Mouse (Mus musculus): ENCODE measurements around the gene Gtf2a2. TPM values are rescaled to one million over a fixed set of nuclear protein-coding genes. Genes with fewer than 3 reads are reported as not detected.

Gtf2a2 gene
- total and polyA plus RNA-seq, 3 experiments, result 23.3 to 54.7 (median 53.7) TPM

DNA sequence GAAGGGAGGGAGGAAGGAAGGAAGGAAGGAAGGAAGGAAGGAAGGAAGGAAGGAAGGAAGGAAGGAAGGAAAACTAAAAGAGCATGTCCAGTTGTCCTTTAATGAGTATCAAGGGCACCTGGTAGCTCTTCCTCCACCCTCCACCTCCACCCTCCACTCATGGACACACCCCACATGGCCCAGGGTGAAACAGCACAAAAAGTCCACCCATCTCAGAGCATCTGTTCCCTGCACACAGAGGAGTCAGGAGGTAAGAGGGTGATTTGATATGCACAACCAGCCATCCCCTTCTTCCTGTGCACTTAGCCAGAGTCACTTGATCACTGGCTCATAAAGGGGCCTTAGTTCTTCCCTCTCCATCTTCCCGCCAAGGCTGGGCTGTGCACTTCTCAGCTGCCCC is 30.6 kb downstream of the Gtf2a2 start:
- 95% methylated on average over 1 of the region's 1 CpGs for WGBS
- Histone ChIP-seq H3K4me1 (ENCODE audit: control insufficient read depth, insufficient read depth, low read length) (no peaks in the 10 kb centered on the region), H3K27me3 (ENCODE audit: control insufficient read depth, insufficient read depth, low read length) (no peaks in the 10 kb centered on the region), H3K4me3 (no peak overlapping the region), H3K79me2 (replicated peaks; ENCODE audit: control insufficient read depth, insufficient read depth, low read length) (no peaks in the 10 kb centered on the region), H3K36me3 (ENCODE audit: control insufficient read depth, insufficient read depth, low read length) (no peaks in the 10 kb centered on the region), H3K9ac (ENCODE audit: low read depth, low read length) (no peak overlapping the region), H3K27ac (no peak overlapping the region)
- no peak for DNase-seq
- TF ChIP-seq EP300 (IDR thresholded peaks at IDR 0.05; ENCODE audit: insufficient read depth, low read depth, low read length) (no peak), POLR2A (IDR thresholded peaks at IDR 0.05; ENCODE audit: insufficient read depth, low read depth, low read length) (no peak), CTCF (IDR thresholded peaks at IDR 0.05) (no peak)
- intact Hi-C loops (cut with DNase I), result no loop called here

DNA sequence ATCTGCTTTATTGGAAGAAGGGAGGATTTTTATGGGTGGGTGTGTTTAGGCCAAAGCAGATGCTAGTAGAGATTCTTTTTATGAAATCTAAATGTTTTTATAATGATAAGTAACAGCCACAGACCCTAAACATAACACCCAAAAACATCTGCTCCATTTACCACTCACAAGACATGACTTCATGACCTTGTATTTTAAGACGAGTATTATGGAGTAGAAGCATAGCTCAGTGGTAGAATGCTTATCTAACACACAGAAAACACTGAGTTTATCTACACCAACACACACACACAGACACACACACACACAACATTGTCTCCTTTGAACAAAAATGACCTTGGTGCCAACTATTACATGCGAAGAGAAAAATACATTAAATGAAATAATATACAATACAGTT is 32.5 kb downstream of the Gtf2a2 start:
- H3K36me3 ChIP-seq (ENCODE audit: control insufficient read depth, insufficient read depth, low read length), result no peaks in the 10 kb centered on the region
- no peak for TF ChIP-seq EP300 (IDR thresholded peaks at IDR 0.05; ENCODE audit: insufficient read depth, low read depth, low read length)
- no peak for TF ChIP-seq CTCF (IDR thresholded peaks at IDR 0.05)
- no peak for TF ChIP-seq POLR2A (IDR thresholded peaks at IDR 0.05; ENCODE audit: insufficient read depth, low read depth, low read length)
- intact Hi-C loops (cut with DNase I), result no loop called here
- no peaks in the 10 kb centered on the region for H3K27me3 ChIP-seq (ENCODE audit: control insufficient read depth, insufficient read depth, low read length)
- no peak overlapping the region for H3K9ac ChIP-seq (ENCODE audit: low read depth, low read length)
- H3K27ac ChIP-seq, result no peak overlapping the region
- H3K4me1 ChIP-seq (ENCODE audit: control insufficient read depth, insufficient read depth, low read length), result no peaks in the 10 kb centered on the region
- H3K79me2 ChIP-seq (replicated peaks; ENCODE audit: control insufficient read depth, insufficient read depth, low read length), result no peaks in the 10 kb centered on the region
- 58% methylated on average over 2 of the region's 2 CpGs for WGBS
- no peak for DNase-seq
- no peak overlapping the region for H3K4me3 ChIP-seq

DNA sequence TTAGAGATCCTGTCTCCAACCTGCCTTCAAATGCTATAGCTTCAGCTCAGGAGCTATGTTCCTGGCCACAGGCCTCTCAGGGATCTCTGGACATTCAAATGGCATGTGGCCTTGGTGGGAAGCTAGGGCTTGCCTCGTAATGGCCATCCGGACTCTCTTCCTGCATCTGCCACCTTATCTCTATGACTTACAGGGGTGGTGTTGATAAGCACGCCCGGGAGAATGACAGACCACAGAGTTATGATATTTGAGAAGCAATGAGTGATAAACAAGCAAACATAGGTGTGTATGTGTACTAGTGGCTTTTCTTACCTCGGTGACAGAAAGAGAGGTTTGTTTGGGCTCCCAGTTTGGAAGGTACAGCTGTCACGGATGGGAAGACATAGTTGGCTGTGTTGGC is 33.9 kb downstream of the Gtf2a2 start:
- H3K36me3 ChIP-seq (ENCODE audit: control insufficient read depth, insufficient read depth, low read length), result no peaks in the 10 kb centered on the region
- WGBS, result 46% methylated on average over 6 of the region's 6 CpGs
- no peak overlapping the region for H3K4me3 ChIP-seq
- intact Hi-C loops (cut with DNase I), result no loop called here
- no peak overlapping the region for H3K27ac ChIP-seq
- H3K27me3 ChIP-seq (ENCODE audit: control insufficient read depth, insufficient read depth, low read length), result no peaks in the 10 kb centered on the region
- no peak for TF ChIP-seq POLR2A (IDR thresholded peaks at IDR 0.05; ENCODE audit: insufficient read depth, low read depth, low read length)
- no peak for TF ChIP-seq EP300 (IDR thresholded peaks at IDR 0.05; ENCODE audit: insufficient read depth, low read depth, low read length)
- no peak for TF ChIP-seq CTCF (IDR thresholded peaks at IDR 0.05)
- H3K79me2 ChIP-seq (replicated peaks; ENCODE audit: control insufficient read depth, insufficient read depth, low read length), result no peaks in the 10 kb centered on the region
- H3K9ac ChIP-seq (ENCODE audit: low read depth, low read length), result no peak overlapping the region
- no peaks in the 10 kb centered on the region for H3K4me1 ChIP-seq (ENCODE audit: control insufficient read depth, insufficient read depth, low read length)
- DNase-seq, result no peak

DNA sequence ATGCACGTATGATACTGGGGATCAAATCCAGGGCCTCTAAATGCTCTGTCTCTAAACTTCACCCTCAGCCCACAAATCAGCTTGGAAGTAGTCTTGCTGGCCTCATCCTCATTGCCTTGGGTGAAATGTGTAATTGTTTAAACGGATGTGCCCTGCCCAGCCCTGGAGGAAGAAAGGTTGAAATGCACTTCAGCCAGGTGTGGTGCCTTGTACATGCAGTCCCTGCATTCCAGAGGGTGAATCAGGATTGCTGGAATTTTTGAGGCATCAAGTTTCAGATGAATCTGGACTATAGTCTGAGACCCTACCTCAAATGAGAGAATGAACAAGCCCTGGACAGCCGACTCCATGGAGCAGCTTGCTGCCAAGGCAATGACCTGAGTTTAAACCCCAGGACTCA is 35.5 kb downstream of the Gtf2a2 start:
- 73% methylated on average over 3 of the region's 3 CpGs for WGBS
- Histone ChIP-seq H3K79me2 (replicated peaks; ENCODE audit: control insufficient read depth, insufficient read depth, low read length) (no peaks in the 10 kb centered on the region), H3K4me1 (ENCODE audit: control insufficient read depth, insufficient read depth, low read length) (no peaks in the 10 kb centered on the region), H3K9ac (ENCODE audit: low read depth, low read length) (no peak overlapping the region), H3K27me3 (ENCODE audit: control insufficient read depth, insufficient read depth, low read length) (no peaks in the 10 kb centered on the region), H3K36me3 (ENCODE audit: control insufficient read depth, insufficient read depth, low read length) (no peaks in the 10 kb centered on the region), H3K27ac (no peak overlapping the region), H3K4me3 (no peak overlapping the region)
- no peak for TF ChIP-seq POLR2A (IDR thresholded peaks at IDR 0.05; ENCODE audit: insufficient read depth, low read depth, low read length)
- no peak for TF ChIP-seq EP300 (IDR thresholded peaks at IDR 0.05; ENCODE audit: insufficient read depth, low read depth, low read length)
- TF ChIP-seq CTCF (IDR thresholded peaks at IDR 0.05), result no peak
- intact Hi-C loops (cut with DNase I), result no loop called here
- no peak for DNase-seq

DNA sequence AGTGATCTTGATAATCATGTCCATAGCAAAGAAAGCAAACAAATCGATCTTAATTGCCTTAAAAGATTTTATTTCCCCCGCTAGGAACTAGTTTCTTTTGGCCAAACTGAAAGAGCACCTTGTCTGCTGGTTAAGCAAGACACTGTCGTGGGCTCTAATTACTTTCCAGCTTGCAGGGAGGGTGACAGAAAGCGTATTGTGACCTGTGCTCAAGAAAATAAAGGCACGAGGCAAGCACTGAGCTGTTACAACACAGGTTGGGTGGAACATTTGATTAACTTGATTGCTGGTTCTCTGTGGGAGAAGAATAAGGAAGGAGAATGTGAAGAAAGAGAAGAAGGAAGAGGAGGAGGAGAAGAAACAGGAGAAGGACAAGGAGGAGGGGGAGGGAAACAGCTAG is 35.9 kb downstream of the Gtf2a2 start:
- 68% methylated on average over 5 of the region's 5 CpGs for WGBS
- intact Hi-C loops (cut with DNase I), result no loop called here

DNA sequence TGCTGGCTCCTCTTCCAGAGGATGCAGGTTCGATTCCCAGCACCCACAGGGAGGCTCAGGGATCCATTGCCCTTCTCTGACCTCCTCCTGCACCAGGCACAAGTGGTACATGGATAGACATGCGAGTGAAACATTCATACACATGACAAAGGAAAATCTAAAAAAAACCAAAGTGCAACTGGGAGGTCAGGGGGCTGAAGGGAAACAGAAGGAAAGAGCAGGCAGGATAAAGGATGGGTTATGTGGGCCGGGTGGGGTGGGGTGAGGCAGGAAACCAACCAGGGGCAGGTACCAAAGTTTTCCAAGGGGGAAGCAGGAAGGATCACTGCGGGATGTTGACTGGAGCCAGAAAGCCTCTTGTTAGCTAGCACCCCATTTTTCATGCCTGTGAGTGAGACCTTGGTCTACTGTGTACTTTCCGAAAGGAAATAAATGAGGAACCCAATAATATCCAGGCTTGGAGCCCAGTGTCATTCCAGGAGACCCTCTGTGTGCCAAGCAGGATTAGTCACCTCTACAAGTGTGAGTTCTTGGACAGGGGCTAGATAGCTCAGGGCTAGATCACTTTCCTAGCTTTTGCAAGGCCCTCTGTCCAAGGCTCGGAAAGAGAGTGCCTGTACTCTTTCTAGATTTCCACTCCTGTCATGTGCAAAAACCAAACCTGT is 36.5 kb downstream of the Gtf2a2 start:
- H3K9ac ChIP-seq (ENCODE audit: low read depth, low read length), result no peak overlapping the region
- no peaks in the 10 kb centered on the region for H3K4me1 ChIP-seq (ENCODE audit: control insufficient read depth, insufficient read depth, low read length)
- TF ChIP-seq EP300 (IDR thresholded peaks at IDR 0.05; ENCODE audit: insufficient read depth, low read depth, low read length) (no peak), CTCF (IDR thresholded peaks at IDR 0.05) (no peak), POLR2A (IDR thresholded peaks at IDR 0.05; ENCODE audit: insufficient read depth, low read depth, low read length) (no peak)
- no peaks in the 10 kb centered on the region for H3K36me3 ChIP-seq (ENCODE audit: control insufficient read depth, insufficient read depth, low read length)
- 47% methylated on average over 6 of the region's 6 CpGs for WGBS
- H3K4me3 ChIP-seq, result no peak overlapping the region
- H3K27ac ChIP-seq, result no peak overlapping the region
- peak; percentile 67 to 68 for DNase-seq
- intact Hi-C loops (cut with DNase I), result no loop called here
- H3K27me3 ChIP-seq (ENCODE audit: control insufficient read depth, insufficient read depth, low read length), result no peaks in the 10 kb centered on the region
- H3K79me2 ChIP-seq (replicated peaks; ENCODE audit: control insufficient read depth, insufficient read depth, low read length), result no peaks in the 10 kb centered on the region

More for the DNA sequence above, 35.9 kb downstream of the Gtf2a2 start:
- H3K9ac ChIP-seq (ENCODE audit: low read depth, low read length), result no peak overlapping the region
- no peaks in the 10 kb centered on the region for H3K4me1 ChIP-seq (ENCODE audit: control insufficient read depth, insufficient read depth, low read length)
- no peak overlapping the region for H3K4me3 ChIP-seq
- H3K36me3 ChIP-seq (ENCODE audit: control insufficient read depth, insufficient read depth, low read length), result no peaks in the 10 kb centered on the region
- TF ChIP-seq EP300 (IDR thresholded peaks at IDR 0.05; ENCODE audit: insufficient read depth, low read depth, low read length), result no peak
- no peak for TF ChIP-seq CTCF (IDR thresholded peaks at IDR 0.05)
- no peak for TF ChIP-seq POLR2A (IDR thresholded peaks at IDR 0.05; ENCODE audit: insufficient read depth, low read depth, low read length)
- no peak for DNase-seq
- no peaks in the 10 kb centered on the region for H3K79me2 ChIP-seq (replicated peaks; ENCODE audit: control insufficient read depth, insufficient read depth, low read length)
- H3K27ac ChIP-seq, result no peak overlapping the region
- H3K27me3 ChIP-seq (ENCODE audit: control insufficient read depth, insufficient read depth, low read length), result no peaks in the 10 kb centered on the region

All from heart, adult 2 months (tissue).